Mouse (Mus musculus): ENCODE measurements around the gene Tspyl3.
"Not testable (repeated sequence)": the region's sequence is repeated elsewhere in the genome, so short reads cannot be mapped to it uniquely, and the experiment has no call there.

Gene Tspyl3

DNA sequence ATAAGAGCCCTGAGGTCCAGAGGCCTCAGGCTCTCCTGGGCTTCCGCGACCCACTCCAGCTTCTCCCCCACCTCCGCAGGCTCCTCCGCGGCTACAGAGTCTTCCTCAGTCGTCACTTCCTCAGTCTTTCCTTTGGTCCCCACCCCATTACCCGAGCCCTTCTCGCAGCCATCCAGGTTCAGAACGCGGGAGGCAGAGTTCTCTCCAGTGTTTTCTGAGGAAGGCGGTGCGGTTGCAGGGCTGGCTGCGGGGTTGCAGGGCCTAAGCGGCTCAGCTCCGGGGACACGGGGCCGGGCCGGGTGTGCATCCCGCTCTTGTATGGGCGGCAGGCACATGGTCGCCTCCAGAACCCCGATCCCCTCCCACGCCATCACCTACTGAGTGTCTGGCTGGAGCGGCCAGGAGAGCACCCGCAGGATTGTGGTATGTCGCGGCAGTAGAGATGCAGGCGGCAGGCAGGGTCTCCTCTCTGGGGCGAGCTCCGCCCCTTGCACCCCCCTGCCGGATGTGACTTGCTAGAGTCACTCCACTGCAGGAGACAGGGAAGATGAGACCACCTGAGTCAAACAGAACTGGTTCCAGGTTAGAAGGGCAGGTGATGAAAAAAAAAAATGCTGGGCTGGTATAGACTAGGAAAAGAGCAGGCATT, at the start of gene Tspyl3:
TSS of gene Tspyl3 (minus strand) at position 496 of the 649 bp plus-strand sequence.
- in situ Hi-C loops (cut with MboI; ENCODE audit: unreplicated experiment in 2 of 2) = no loop called here

GRCm38 (mm10) chr2:153274919-153275247, 49.6 kb upstream of the Tspyl3 start:
- in situ Hi-C loops (cut with MboI; ENCODE audit: unreplicated experiment in 2 of 2) = no loop called here

- in situ Hi-C loops (cut with MboI; ENCODE audit: unreplicated experiment in 2 of 2) = not testable (repeated sequence)
Observed at GRCm38 (mm10) chr2:153274200-153274918, 49.1 kb upstream of the Tspyl3 start.

DNA sequence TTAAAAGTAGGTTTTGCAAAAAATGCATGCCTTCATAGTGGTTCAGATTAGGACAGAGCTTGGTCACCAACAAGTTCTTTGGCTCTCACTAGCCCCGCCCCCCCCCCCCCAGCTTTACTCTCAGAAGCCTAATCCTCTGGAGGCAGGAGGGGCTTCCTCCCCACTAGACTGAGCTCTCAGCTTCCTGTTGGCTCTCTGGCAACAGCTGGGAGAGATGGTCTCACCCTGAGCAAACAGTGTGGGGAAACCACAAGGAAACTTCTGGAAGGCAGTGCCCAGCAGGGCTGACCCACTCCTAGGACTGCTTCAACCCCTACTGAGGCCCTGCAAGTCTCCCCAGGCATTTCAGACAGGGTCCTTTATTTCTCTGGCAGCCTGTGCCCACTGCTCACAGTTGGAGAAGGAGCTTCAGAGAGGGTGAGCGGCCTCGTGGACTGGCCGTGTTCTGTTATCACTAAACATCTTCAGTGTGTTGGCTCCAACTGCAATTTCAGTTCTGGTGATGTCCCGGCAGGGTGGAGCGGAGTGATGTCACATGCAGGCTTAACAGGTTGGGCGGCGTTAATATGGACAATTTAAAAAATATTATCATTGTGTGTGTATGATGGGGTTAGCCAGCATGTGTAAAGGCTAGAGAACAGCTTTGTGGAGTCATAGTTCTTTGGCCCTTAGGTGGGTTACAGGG, 45.1 kb upstream of the Tspyl3 start:
- in situ Hi-C loops (cut with MboI; ENCODE audit: unreplicated experiment in 2 of 2) = not testable (repeated sequence)

GRCm38 (mm10) chr2:153267331-153267730, 42.1 kb upstream of the Tspyl3 start:
- in situ Hi-C loops (cut with MboI; ENCODE audit: unreplicated experiment in 2 of 2) = no loop called here

DNA sequence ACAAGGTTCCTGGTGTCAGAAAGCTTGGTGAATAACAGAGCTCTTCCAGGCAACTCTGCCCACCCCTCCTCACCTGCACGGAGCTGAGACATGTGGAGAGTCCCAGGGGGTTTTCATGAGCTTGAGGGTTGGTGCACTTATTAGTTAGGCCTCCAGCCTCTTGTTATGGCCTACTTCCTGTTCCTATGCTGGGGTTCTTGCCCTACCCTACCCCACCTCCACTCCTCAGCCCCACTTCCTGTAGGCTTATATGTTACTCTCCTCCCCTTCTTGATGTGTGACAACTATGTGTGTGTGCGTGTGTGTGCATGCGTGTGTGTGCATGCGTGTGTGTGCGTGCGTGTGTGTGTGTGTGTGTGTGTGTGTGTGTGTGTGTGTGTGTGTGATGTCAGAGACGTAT, 37.8 kb upstream of the Tspyl3 start:
- in situ Hi-C loops (cut with MboI; ENCODE audit: unreplicated experiment in 2 of 2) = no loop called here

DNA sequence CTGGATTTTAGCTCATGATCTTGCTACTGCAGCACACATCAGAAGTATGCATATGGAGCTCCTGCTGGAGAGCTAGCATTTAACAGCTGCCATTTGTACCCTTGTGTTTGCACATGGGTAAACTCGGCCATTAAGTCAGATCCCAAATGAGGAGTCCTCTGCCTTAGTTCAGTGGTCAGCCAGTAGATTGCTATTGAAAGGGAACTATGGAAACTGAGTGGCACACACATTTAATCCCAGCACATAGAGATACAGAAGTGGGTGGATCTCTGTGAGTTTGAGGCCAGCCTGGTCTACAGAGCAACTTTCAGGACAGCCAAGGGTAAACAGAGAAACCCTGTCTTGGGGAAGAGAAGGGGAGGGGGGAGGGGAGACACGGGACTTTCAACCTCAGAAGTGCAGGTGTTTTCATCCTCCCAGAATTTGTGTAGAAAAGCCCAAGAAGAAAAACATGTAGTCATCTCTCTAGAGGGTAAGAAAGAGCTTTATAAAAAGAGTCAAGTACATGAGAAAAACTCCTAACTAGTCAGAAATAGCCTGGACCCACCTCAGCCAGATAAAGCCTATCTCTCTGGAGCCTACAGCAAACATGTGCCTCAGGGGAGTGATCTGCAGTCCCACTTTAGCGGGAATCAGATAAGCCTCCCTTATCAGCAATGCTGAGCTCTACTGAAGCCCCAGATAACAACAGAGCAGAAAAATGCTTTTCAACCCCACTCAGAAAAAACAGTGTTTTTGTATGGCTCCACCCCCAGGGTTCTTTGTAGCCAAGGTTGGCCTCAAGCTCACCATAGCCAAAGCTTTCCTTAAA, 34.8 kb upstream of the Tspyl3 start:
- in situ Hi-C loops (cut with MboI; ENCODE audit: unreplicated experiment in 2 of 2) = no loop called here

DNA sequence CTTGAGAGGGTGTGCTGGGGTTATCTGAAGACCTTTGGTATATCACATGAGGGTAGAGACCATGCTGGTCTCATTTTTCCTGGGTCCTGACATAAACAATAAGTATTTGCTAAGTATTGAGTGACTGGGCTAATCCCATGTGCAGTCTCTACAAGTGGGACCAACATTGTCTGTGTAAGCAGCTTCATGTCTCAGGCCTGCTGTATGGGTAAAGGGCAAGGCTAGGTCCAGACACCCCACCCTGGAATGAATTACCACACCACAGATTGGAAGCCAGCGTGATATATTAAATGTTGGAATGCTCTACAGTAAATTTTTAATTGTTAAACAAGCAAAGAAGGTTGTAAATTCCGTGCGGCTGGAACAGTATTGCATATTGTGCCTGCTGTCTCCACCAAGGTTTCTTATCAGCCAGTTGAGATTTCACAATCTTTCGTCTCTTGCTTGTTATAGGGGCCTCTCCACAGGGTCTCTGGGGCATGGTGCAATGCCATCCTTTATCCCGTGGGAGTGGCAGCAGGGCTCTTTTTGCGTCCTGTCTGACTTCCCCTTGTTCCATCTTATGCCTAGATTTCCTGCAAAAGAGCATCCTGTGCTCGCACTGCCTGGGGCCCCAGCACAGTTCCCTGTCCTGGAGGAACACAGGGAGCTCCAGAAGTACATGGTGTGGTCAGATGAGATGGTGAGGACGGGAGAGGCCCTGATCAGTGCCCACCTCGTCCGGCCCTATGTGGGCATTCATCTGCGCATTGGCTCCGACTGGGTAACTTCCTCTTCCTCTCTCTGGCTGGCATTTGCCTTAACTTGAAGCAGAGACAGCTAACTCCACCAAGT, 34.0 kb upstream of the Tspyl3 start:
- in situ Hi-C loops (cut with MboI; ENCODE audit: unreplicated experiment in 2 of 2) = no loop called here

GRCm38 (mm10) chr2:153256604-153257003, 31.4 kb upstream of the Tspyl3 start:
- in situ Hi-C loops (cut with MboI; ENCODE audit: unreplicated experiment in 2 of 2) = no loop called here

- in situ Hi-C loops (cut with MboI; ENCODE audit: unreplicated experiment in 2 of 2) = loop anchor here (10.0 kb wide), 2 partner anchors 45 to 95 kb away; partner anchors contain the start of genes Asxl1 (in 2 of the 2) and Kif3b (in 1 of the 2)
Observed at GRCm38 (mm10) chr2:153249751-153250150, 24.5 kb upstream of the Tspyl3 start.

- in situ Hi-C loops (cut with MboI; ENCODE audit: unreplicated experiment in 2 of 2) = loop anchor here (5.0 to 10.0 kb wide), 3 partner anchors 53 to 103 kb away; partner anchors contain the start of genes Asxl1 (in 2 of the 2) and Kif3b (in 1 of the 2)
Observed at GRCm38 (mm10) chr2:153242156-153242555, 16.9 kb upstream of the Tspyl3 start.

DNA sequence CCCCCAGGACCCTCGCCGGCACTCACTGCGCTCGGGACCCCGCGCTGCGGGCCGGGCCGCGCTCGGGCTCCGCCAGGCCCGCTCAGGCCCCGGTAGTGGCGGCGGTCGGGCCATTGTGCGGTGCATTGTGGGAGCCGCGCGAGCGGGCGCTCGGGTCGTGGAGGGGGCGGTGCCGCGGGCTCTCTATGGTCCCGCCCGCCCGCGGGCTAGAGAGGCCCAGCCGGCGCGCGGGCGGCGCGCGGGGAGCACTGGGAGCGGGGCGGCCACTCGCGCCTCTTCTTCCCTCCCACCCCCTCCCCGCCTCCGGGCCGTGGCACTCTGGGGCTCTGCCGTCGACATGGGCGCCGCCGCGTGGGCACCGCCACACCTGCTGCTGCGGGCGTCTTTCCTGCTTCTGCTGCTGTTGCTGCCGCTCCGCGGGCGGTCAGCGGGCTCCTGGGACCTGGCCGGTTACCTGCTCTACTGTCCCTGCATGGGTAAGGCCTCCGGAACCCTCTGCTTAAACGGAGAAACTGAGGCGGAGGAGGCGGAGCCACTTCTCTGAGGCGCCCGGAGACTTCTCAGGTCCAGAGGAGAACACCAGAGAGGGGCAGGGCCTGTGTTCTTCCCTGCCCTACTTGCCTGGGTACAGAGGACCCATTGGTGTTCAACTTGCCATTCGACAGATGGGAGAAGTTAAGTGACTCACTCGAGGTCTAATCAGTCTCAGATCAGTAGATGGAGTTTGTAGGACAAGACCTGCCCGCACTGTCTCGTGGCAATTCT, 16.2 kb upstream of the Tspyl3 start, which contains the start of the genes Plagl2 and Pofut1:
TSS of gene Plagl2 (minus strand) at position 177 of the 765 bp plus-strand sequence.
TSS of gene Pofut1 (plus strand) at position 284 of the 765 bp plus-strand sequence.
- in situ Hi-C loops (cut with MboI; ENCODE audit: unreplicated experiment in 2 of 2) = loop anchor here (5.0 to 10.0 kb wide), 3 partner anchors 53 to 103 kb away; partner anchors contain the start of genes Asxl1 (in 2 of the 2) and Kif3b (in 1 of the 2)

GRCm38 (mm10) chr2:153240701-153241235, 15.5 kb upstream of the Tspyl3 start:
- in situ Hi-C loops (cut with MboI; ENCODE audit: unreplicated experiment in 2 of 2) = loop anchor here (5.0 to 10.0 kb wide), 3 partner anchors 54 to 104 kb away; partner anchors contain the start of genes Asxl1 (in 2 of the 2) and Kif3b (in 1 of the 2)

- in situ Hi-C loops (cut with MboI; ENCODE audit: unreplicated experiment in 2 of 2) = loop anchor here (5.0 to 10.0 kb wide), 3 partner anchors 55 to 105 kb away; partner anchors contain the start of genes Asxl1 (in 2 of the 2) and Kif3b (in 1 of the 2)
Observed at GRCm38 (mm10) chr2:153239860-153240480, 14.7 kb upstream of the Tspyl3 start.

DNA sequence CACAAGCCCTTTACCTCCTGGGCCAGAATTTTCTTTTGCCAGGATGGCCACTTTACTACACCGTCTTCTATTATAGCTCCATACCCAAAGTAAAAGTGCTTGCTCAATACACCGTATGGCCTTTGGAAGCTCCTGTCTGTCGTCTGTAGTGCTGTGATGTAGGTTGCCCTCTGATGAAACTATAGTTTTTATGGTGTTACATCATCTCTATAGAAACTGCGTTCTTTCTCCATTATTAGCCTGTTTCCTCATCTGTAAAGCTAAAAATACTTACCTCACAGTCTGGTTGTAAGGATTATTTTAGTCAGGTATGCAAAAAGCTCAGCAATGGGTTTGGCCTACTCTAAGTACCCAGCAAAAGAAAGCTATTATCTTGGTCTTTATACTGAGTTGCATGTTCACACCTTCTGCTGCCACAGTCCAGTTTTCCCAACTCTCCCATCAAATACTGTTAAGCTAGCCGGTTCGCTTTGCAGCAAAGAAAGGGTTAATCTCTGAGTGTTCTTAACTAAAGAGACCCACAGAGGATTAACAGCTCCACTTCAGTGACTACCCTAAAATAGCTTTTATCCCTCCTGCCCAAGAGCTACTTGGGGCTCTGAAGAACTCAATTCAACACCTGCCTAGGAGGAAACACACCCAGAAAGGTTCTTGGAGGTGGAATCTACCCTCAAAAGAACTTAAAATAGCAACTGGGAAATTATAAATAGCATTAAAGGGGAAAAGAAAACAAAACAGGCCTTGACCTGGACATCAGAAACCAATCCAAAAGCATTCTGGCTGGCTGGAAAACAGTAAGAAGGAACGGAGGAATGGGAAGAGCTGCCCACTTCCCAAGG, 14.0 kb upstream of the Tspyl3 start:
- in situ Hi-C loops (cut with MboI; ENCODE audit: unreplicated experiment in 2 of 2) = no loop called here

DNA sequence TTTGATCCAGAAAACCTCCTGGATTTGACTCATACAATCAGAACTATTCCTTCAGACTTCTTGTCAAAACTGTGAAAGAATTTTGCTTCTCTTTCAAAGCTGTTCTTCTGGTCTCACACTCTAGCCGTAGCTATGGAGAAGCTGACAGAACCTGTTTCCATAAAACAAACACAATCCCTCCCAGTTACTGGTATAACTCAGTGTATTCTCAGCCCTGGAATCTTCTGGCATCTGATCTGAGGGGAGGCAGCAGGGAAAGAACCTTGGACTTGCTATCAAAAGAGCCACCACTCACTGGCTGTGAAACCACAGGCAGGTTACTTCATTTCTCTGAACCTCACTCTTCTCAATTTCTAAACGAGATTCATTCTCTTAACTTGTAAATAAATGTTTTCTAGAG, 13.2 kb upstream of the Tspyl3 start:
- in situ Hi-C loops (cut with MboI; ENCODE audit: unreplicated experiment in 2 of 2) = no loop called here

DNA sequence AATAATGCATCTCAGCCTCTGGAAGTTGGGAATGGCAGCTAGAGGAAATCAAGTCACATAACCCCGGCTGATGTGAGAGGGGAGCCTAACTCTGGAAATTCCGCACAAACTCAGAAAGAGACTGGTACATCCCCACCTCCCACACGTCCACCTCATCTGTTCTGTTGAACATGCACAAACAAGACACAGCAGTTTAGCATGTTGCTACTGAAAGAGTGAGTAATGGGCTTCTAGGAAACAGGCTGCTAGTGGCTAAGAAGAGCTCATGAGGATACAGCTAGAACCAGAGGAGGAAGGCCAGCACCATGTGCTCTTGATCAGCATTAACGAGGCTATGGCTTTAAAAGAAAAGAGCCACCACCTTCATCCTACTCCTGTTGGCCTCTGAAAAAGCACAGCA, 12.7 kb upstream of the Tspyl3 start:
- in situ Hi-C loops (cut with MboI; ENCODE audit: unreplicated experiment in 2 of 2) = no loop called here
